Mouse (Mus musculus): ENCODE data around the gene Palld. TPM values are rescaled to one million over a fixed set of nuclear protein-coding genes. Genes with fewer than 3 reads are reported as not detected.

The Palld gene
- total RNA-seq, 2 experiments from 2014 or later, result 7.2 to 8.1 TPM

- DNase-seq (ENCODE audit: low spot score in 2 of 2), result no peak
Measured at GRCm38 (mm10) chr8:61778194-61778593, 124.3 kb downstream of the Palld start.

GRCm38 (mm10) chr8:61776560-61776959 lies 125.9 kb downstream of the Palld start:
- no peak for DNase-seq (ENCODE audit: low spot score in 2 of 2)

GRCm38 (mm10) chr8:61775936-61776335 lies 126.6 kb downstream of the Palld start:
- no peak for DNase-seq (ENCODE audit: low spot score in 2 of 2)

GRCm38 (mm10) chr8:61774161-61774560 lies 128.3 kb downstream of the Palld start:
- no peak for DNase-seq (ENCODE audit: low spot score in 2 of 2)

- no peak for DNase-seq (ENCODE audit: low spot score in 2 of 2)
Measured at GRCm38 (mm10) chr8:61773595-61774088, 128.8 kb downstream of the Palld start.

- no peak for DNase-seq (ENCODE audit: low spot score in 2 of 2)
Measured at GRCm38 (mm10) chr8:61771328-61771727, 131.2 kb downstream of the Palld start.

- no peak for DNase-seq (ENCODE audit: low spot score in 2 of 2)
Measured at GRCm38 (mm10) chr8:61769340-61769879, 133.1 kb downstream of the Palld start.

GRCm38 (mm10) chr8:61760190-61760578 lies 142.3 kb downstream of the Palld start:
- DNase-seq (ENCODE audit: low spot score in 2 of 2), result no peak

- no peak for DNase-seq (ENCODE audit: low spot score in 2 of 2)
Measured at GRCm38 (mm10) chr8:61759327-61760189, 142.9 kb downstream of the Palld start.

- DNase-seq (ENCODE audit: low spot score in 2 of 2), result peak in 1 of 2 experiments; percentile 42
Measured at GRCm38 (mm10) chr8:61758686-61759326, 143.7 kb downstream of the Palld start.

- DNase-seq (ENCODE audit: low spot score in 2 of 2), result peak in 1 of 2 experiments; percentile 12
Measured at GRCm38 (mm10) chr8:61756971-61757965, 145.2 kb downstream of the Palld start.

GRCm38 (mm10) chr8:61755186-61755585 lies 147.3 kb downstream of the Palld start:
- no peak for DNase-seq (ENCODE audit: low spot score in 2 of 2)

GRCm38 (mm10) chr8:61747070-61747469 lies 155.4 kb downstream of the Palld start:
- no peak for DNase-seq (ENCODE audit: low spot score in 2 of 2)

GRCm38 (mm10) chr8:61745181-61745980 lies 157.1 kb downstream of the Palld start:
- DNase-seq (ENCODE audit: low spot score in 2 of 2), result no peak

- no peak for DNase-seq (ENCODE audit: low spot score in 2 of 2)
Measured at GRCm38 (mm10) chr8:61743764-61744562, 158.5 kb downstream of the Palld start.

GRCm38 (mm10) chr8:61737465-61737864 lies 165.0 kb downstream of the Palld start:
- DNase-seq (ENCODE audit: low spot score in 2 of 2), result no peak

GRCm38 (mm10) chr8:61736739-61737243 lies 165.7 kb downstream of the Palld start:
- no peak for DNase-seq (ENCODE audit: low spot score in 2 of 2)

GRCm38 (mm10) chr8:61736117-61736516 lies 166.4 kb downstream of the Palld start:
- no peak for DNase-seq (ENCODE audit: low spot score in 2 of 2)

- no peak for DNase-seq (ENCODE audit: low spot score in 2 of 2)
Measured at GRCm38 (mm10) chr8:61734164-61734563, 168.3 kb downstream of the Palld start.

All from layer of hippocampus, postnatal 14 days (tissue).